Mouse (Mus musculus): ENCODE results near the gene Magi1. TPM values are rescaled to one million over a fixed set of nuclear protein-coding genes. Genes with fewer than 3 reads are reported as not detected.

Magi1 gene
- polyA plus RNA-seq, 1 experiment from 2014 or later = 39.1 TPM

DNA sequence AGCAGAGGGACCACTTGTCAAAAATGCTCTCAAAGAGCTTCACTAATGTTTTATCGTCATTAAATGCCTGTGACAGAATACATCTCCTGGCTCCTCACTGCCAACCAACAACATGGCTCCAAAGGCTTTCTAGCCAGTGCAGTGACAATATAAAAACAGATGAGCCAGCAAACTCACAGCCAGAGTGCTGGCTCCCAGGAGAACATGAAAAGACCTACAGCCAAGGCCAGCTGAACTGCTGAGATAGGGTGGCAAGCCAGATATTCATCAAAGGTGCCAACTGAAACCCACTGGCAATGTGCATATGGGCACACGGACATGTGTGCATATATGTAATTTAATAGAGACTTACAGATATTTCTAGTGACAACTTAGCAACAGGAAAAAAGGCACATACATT lies 408.8 kb downstream of the Magi1 start:
- H3K27ac ChIP-seq = no peak overlapping the region
- H3K9ac ChIP-seq = no peak overlapping the region
- H3K4me3 ChIP-seq = no peak overlapping the region
- H3K4me1 ChIP-seq = peaks cover 21% of the 10 kb centered on the region
- 80% methylated on average over 2 of the region's 2 CpGs for WGBS
- ATAC-seq = no peak
- no peaks in the 10 kb centered on the region for H3K36me3 ChIP-seq (ENCODE audit: poor library complexity, severe bottlenecking)
- no peaks in the 10 kb centered on the region for H3K27me3 ChIP-seq
- no peaks in the 10 kb centered on the region for H3K9me3 ChIP-seq (replicated peaks)
- H3K4me2 ChIP-seq = no peak overlapping the region

DNA sequence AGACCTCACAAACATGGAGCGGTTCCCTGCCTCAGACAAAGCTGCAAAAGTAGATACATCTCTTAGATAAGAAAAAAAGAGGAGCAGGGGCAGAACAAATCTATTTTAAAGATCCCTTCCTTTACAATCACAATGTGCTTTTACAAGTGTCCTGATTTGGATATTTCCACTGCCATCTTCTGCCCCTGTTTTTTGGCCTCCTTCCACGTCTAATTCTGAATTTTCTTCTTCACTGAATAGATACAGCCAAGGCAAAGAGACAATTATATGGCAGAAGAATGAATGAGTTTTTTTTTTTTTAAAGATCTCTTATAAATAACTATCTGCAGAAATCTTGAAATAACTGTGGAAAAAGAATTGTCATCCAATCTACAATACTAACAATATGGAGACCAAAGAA lies 409.3 kb downstream of the Magi1 start:
- H3K9me3 ChIP-seq (replicated peaks) = no peaks in the 10 kb centered on the region
- no peak for ATAC-seq
- H3K4me3 ChIP-seq = no peak overlapping the region
- H3K36me3 ChIP-seq (ENCODE audit: poor library complexity, severe bottlenecking) = no peaks in the 10 kb centered on the region
- 78% methylated on average over 2 of the region's 2 CpGs for WGBS
- H3K4me2 ChIP-seq = no peak overlapping the region
- 0 out of 2 replicates have a peak overlapping the region, but pooled peaks have one; percentile 15 for H3K27ac ChIP-seq
- no peak overlapping the region for H3K9ac ChIP-seq
- no peaks in the 10 kb centered on the region for H3K27me3 ChIP-seq
- H3K4me1 ChIP-seq = peaks cover 21% of the 10 kb centered on the region

DNA sequence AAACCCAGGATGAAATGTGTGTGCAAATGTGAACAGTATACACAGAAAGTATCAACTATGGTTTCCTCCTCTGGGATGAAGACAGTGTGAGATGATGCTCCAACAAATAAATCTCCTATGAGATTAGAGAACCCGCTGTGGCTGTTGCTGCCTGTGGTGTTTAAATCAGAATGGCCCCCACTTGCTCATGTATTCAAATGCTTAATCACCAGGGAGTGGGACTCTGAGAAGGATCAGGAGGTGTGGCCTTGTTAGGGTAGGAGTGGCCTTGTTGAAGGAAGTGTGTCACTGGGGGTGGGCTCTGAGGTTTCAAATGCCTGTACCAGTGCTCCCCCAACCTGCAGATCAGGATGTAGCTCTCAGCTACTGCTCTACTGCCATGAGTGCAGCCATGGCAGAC lies 410.2 kb downstream of the Magi1 start:
- H3K27ac ChIP-seq = no peak overlapping the region
- no peak overlapping the region for H3K9ac ChIP-seq
- H3K4me1 ChIP-seq = peaks cover 21% of the 10 kb centered on the region
- no peaks in the 10 kb centered on the region for H3K27me3 ChIP-seq
- H3K9me3 ChIP-seq (replicated peaks) = no peaks in the 10 kb centered on the region
- H3K4me3 ChIP-seq = no peak overlapping the region
- WGBS = 44% methylated on average over 1 of the region's 1 CpGs
- no peak overlapping the region for H3K4me2 ChIP-seq
- ATAC-seq = no peak
- H3K36me3 ChIP-seq (ENCODE audit: poor library complexity, severe bottlenecking) = no peaks in the 10 kb centered on the region

DNA sequence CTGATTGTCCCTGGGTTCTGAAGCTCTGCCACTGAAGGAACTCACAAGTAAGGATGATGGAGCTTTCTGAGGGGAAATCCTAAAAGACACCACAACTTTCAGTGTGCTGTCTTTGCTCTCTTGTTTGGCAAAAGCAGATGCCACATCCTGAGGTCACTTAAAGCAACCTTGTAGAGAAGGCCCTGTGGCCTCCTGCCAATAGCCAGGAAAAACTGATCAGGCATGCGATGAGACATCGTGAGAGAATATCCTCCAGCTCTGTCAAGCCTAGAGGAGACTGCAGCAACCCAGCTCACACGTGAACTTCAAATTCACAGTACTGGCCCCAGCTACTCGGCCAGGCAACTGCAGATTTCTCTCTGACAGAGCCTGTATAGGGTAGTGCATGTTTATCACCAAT lies 412.2 kb downstream of the Magi1 start:
- Histone ChIP-seq H3K4me2 (no peak overlapping the region), H3K27ac (no peak overlapping the region), H3K9me3 (replicated peaks) (no peaks in the 10 kb centered on the region), H3K27me3 (no peaks in the 10 kb centered on the region), H3K36me3 (ENCODE audit: poor library complexity, severe bottlenecking) (no peaks in the 10 kb centered on the region), H3K9ac (no peak overlapping the region), H3K4me3 (no peak overlapping the region), H3K4me1 (peaks cover 13% of the 10 kb centered on the region)
- no peak for ATAC-seq
- WGBS = 86% methylated on average over 4 of the region's 4 CpGs

DNA sequence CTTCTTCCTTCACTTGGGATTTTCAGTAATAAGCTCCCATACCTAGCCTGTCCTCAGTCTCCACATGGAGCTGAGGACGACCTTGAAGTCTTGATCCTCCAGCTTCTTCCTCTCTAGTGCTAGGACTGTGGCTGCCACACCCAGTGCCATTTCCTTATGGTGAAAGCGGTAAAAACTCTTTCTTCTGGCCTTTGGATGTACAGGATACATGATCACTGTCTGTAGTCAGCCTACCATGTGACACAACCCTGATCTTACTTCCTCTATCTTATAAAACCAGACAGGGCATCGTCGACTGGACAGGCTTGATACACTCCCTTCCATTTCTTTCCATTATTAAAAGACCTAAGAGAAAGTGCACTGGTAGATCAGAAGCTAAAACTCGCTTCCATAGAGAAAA lies 413.7 kb downstream of the Magi1 start:
- H3K9me3 ChIP-seq (replicated peaks) = no peaks in the 10 kb centered on the region
- no peak for ATAC-seq
- no peaks in the 10 kb centered on the region for H3K27me3 ChIP-seq
- no peak overlapping the region for H3K9ac ChIP-seq
- no peaks in the 10 kb centered on the region for H3K36me3 ChIP-seq (ENCODE audit: poor library complexity, severe bottlenecking)
- H3K4me3 ChIP-seq = no peak overlapping the region
- 89% methylated on average over 5 of the region's 5 CpGs for WGBS
- H3K4me2 ChIP-seq = no peak overlapping the region
- no peak overlapping the region for H3K27ac ChIP-seq
- H3K4me1 ChIP-seq = peaks cover 8% of the 10 kb centered on the region

DNA sequence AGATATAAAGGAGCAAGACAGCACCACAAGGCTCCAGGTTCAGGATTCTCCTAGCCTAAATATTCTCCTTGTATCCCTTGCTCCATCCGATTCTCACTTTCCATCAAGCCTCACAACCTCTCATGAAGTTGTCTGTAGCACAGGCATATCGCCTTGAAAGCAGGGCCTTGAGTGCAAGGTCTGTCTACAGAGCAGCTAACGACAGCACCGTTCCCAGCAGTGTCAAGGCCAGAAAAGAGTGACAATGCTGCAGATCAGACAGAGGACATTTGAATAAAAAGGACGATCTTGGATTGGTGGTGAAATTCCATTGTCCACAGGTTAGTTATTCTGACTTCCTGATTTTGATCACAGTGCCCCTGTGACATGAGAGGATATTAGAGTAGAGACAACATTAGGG lies 421.5 kb downstream of the Magi1 start:
- peaks cover 5% of the 10 kb centered on the region; the same call in 1 of the 2 replicates for H3K36me3 ChIP-seq (ENCODE audit: poor library complexity, severe bottlenecking)
- H3K4me1 ChIP-seq = peaks cover 11% of the 10 kb centered on the region
- no peaks in the 10 kb centered on the region for H3K9me3 ChIP-seq (replicated peaks)
- WGBS = 88% methylated on average over 5 of the region's 5 CpGs
- ATAC-seq = no peak
- H3K9ac ChIP-seq = no peak overlapping the region
- H3K4me3 ChIP-seq = no peak overlapping the region
- no peak overlapping the region for H3K4me2 ChIP-seq
- no peak overlapping the region for H3K27ac ChIP-seq
- no peaks in the 10 kb centered on the region for H3K27me3 ChIP-seq

DNA sequence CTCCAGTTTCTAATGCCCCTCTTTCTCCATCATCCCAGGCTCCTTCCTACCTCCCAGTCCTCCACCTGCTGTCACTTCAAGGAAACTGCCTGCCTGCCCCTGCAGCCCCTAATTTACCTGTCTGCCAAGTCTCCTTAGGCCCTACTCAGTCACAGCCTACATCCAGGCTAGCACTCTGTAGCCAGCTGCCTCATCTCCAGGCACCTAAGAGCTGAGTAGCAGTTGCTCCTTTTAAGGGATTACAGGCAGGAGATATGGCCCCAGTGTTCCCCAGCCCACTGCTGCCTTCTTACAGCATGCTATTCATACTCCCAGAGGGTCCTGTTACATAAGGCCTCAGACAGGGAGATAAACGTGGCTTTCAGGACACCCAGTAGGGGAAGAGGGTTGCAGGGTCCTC lies 426.9 kb downstream of the Magi1 start:
- no peaks in the 10 kb centered on the region for H3K9me3 ChIP-seq (replicated peaks)
- H3K27ac ChIP-seq = peak overlapping the region; percentile 65
- peaks cover 34% of the 10 kb centered on the region for H3K4me1 ChIP-seq
- no peak overlapping the region for H3K4me2 ChIP-seq
- H3K4me3 ChIP-seq = no peak overlapping the region
- H3K9ac ChIP-seq = no peak overlapping the region
- 0% methylated on average over 1 of the region's 1 CpGs for WGBS
- H3K36me3 ChIP-seq (ENCODE audit: poor library complexity, severe bottlenecking) = peaks cover 5% of the 10 kb centered on the region; the same call in 1 of the 2 replicates
- no peak for ATAC-seq
- no peaks in the 10 kb centered on the region for H3K27me3 ChIP-seq

DNA sequence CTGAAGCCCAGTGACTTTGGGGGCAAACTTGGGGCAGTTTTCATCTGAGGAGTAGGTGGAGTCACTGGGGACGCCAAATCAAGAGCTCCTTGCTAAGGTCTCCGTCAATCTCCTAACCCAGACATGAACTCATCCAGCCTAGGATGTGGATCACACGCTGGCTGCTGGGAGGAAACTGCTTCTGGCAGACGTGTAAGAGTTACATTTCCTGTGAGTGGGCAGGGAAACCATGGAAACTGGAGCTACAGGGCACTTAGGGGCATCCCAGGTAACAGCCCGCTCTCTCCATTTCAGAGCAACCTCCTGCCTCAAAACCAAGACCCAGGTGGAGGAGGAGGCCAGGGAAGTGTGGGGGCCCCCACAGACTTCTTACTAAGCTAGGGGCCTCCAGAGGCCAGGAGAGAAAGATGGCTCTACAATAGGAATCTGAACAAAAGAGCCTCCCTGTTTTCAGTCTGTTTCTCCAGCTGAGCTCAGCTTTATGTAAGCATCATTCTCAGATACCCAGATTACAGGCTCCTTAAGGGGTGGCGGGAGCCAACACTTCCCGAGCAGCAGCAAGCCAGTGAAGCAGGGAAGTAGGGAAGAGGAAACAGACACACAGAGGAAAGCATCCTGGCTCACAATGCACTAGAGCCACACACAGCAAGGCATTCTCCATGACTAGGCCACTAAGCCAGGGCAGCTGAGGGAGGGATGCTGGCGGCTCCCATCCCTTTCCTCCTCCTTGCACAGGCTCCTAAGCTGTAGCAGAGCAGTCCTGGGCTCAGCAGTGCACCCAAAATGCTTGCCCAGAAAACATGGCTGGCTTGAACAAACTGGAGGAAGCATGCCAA lies 427.7 kb downstream of the Magi1 start:
- peaks cover 5% of the 10 kb centered on the region; the same call in 1 of the 2 replicates for H3K36me3 ChIP-seq (ENCODE audit: poor library complexity, severe bottlenecking)
- H3K9me3 ChIP-seq (replicated peaks) = no peaks in the 10 kb centered on the region
- H3K27ac ChIP-seq = peak overlapping the region; percentile 65
- no peak overlapping the region for H3K4me2 ChIP-seq
- ATAC-seq = no peak
- WGBS = 43% methylated on average over 8 of the region's 8 CpGs
- no peaks in the 10 kb centered on the region for H3K27me3 ChIP-seq
- H3K9ac ChIP-seq = peak overlapping the region; percentile 49
- no peak overlapping the region for H3K4me3 ChIP-seq
- H3K4me1 ChIP-seq = peaks cover 38% of the 10 kb centered on the region

- H3K9ac ChIP-seq = peak overlapping the region; percentile 12
- WGBS = 22% methylated on average over 7 of the region's 7 CpGs
- no peaks in the 10 kb centered on the region for H3K9me3 ChIP-seq (replicated peaks)
- no peak overlapping the region for H3K4me3 ChIP-seq
- H3K27ac ChIP-seq = peak overlapping the region; percentile 87
- H3K36me3 ChIP-seq (ENCODE audit: poor library complexity, severe bottlenecking) = no peaks in the 10 kb centered on the region
- ATAC-seq = peak; percentile 90
- H3K4me1 ChIP-seq = peaks cover 73% of the 10 kb centered on the region
- H3K27me3 ChIP-seq = no peaks in the 10 kb centered on the region
- peak overlapping the region; percentile 28 for H3K4me2 ChIP-seq
Observed at GRCm38 (mm10) chr6:93848942-93849790, 434.6 kb downstream of the Magi1 start.

- no peak overlapping the region for H3K4me3 ChIP-seq
- no peaks in the 10 kb centered on the region for H3K36me3 ChIP-seq (ENCODE audit: poor library complexity, severe bottlenecking)
- H3K9me3 ChIP-seq (replicated peaks) = no peaks in the 10 kb centered on the region
- no peak for ATAC-seq
- no peak overlapping the region for H3K27ac ChIP-seq
- H3K4me1 ChIP-seq = peaks cover 64% of the 10 kb centered on the region
- no peaks in the 10 kb centered on the region for H3K27me3 ChIP-seq
- no peak overlapping the region for H3K4me2 ChIP-seq
- 77% methylated on average over 3 of the region's 3 CpGs for WGBS
- no peak overlapping the region for H3K9ac ChIP-seq
Observed at GRCm38 (mm10) chr6:93845498-93845897, 438.2 kb downstream of the Magi1 start.

DNA sequence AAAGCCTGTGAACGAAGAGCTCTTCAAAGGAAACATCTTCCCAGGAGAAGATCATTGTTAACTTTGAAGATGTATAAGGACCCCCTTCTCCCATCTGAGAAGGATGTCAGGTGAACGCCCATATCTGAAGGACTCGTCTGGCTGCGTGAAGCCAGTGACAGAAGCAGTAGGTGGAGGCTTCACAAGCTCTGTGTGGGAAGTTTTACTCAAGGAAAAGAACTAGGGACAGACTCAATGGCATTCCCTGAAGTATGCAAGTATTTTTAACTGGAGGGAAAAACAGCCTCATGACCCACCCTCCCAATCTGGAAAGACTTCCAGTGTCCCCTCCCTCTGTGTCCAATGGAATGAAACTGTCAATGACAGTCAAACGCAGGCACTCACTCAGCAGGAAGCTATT lies 438.6 kb downstream of the Magi1 start:
- Histone ChIP-seq H3K4me1 (peaks cover 60% of the 10 kb centered on the region), H3K9me3 (replicated peaks) (no peaks in the 10 kb centered on the region), H3K27me3 (no peaks in the 10 kb centered on the region), H3K4me2 (no peak overlapping the region), H3K4me3 (no peak overlapping the region), H3K27ac (0 out of 2 replicates have a peak overlapping the region, but pooled peaks have one; percentile 27), H3K36me3 (ENCODE audit: poor library complexity, severe bottlenecking) (no peaks in the 10 kb centered on the region), H3K9ac (no peak overlapping the region)
- WGBS = 62% methylated on average over 5 of the region's 5 CpGs
- ATAC-seq = no peak

DNA sequence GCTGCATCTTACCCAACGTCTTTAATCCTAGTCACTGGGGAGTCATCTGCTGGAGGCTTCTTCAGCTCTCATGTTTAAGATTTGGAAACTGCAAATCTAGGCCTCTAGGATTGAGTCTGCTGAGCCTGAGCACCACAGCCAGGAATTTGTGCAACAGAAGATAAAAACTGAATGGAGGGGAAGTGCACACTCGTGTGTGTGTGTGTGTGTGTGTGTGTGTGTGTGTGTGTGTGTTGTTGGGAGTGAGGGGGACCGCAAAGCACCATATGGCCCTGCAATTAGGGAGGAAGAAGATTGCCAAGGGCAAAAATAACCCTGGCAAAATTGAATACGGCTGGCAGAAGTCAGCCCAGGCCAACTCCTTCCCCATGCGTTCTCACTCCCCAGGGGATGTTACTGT lies 439.1 kb downstream of the Magi1 start:
- H3K4me2 ChIP-seq = no peak overlapping the region
- H3K9me3 ChIP-seq (replicated peaks) = no peaks in the 10 kb centered on the region
- no peak overlapping the region for H3K4me3 ChIP-seq
- peaks cover 58% of the 10 kb centered on the region for H3K4me1 ChIP-seq
- no peak overlapping the region for H3K9ac ChIP-seq
- no peak; the same call in 1 of the 2 replicates for ATAC-seq
- H3K36me3 ChIP-seq (ENCODE audit: poor library complexity, severe bottlenecking) = no peaks in the 10 kb centered on the region
- WGBS = 53% methylated on average over 5 of the region's 5 CpGs
- peak overlapping the region; percentile 27 for H3K27ac ChIP-seq
- H3K27me3 ChIP-seq = no peaks in the 10 kb centered on the region

Data from forebrain, embryonic 13.5 days (tissue).